Mouse (Mus musculus) CH12.LX (cell line): ENCODE results near the gene Dennd6a. TPM values are rescaled to one million over a fixed set of nuclear protein-coding genes. Genes with fewer than 3 reads are reported as not detected.
A peak's percentile ranks its signal among the peaks of the same experiment; 100 is the strongest.
"Not testable (repeated sequence)": the region's sequence is repeated elsewhere in the genome, so short reads cannot be mapped to it uniquely, and the experiment has no call there.

Experiments used
- DNase-seq: peaks from one replicate; pipeline ENCODE4 v3.0.0-alpha.2; 2013; ENCODE audit errors: extremely low read depth
- H3K27ac ChIP-seq: 2 replicates; pipeline ENCODE4 v1.5.1; 2012; ENCODE audit warnings: low read depth, mild to moderate bottlenecking, control low read depth, moderate library complexity; ENCODE audit not compliant: insufficient read depth
- H3K27me3 ChIP-seq: replicated peaks from 2 replicates; pipeline ENCODE3; 2012; ENCODE audit warnings: inconsistent platforms
- H3K36me3 ChIP-seq, 2 experiments: replicated peaks in 1 of 2; 2 replicates each; pipeline versions ENCODE3 to v1.6.1; 2012; ENCODE audit warnings: inconsistent platforms in 1 of 2, low read length in 1 of 2, mild to moderate bottlenecking in 1 of 2, mixed read lengths in 1 of 2, moderate library complexity in 1 of 2; ENCODE audit not compliant: control insufficient read depth in 1 of 2, insufficient read depth in 1 of 2
- H3K4me1 ChIP-seq, 2 experiments: 2 replicates each; pipeline ENCODE4 v1.6.1; 2012; ENCODE audit warnings: inconsistent platforms in 1 of 2, moderate library complexity in 1 of 2; ENCODE audit not compliant: insufficient read depth in 2 of 2, control insufficient read depth in 1 of 2
- H3K4me2 ChIP-seq: 2 replicates; pipeline ENCODE4 v1.6.1; 2012; ENCODE audit warnings: low read depth, mild to moderate bottlenecking, control low read depth; ENCODE audit not compliant: poor library complexity, insufficient read depth, severe bottlenecking
- H3K4me3 ChIP-seq, 3 experiments: fragments of 150-350 bp in 1 of 3; sonication (generic) in 1 of 3; replicated peaks in 1 of 3; 2 replicates each; pipeline versions ENCODE3 to v1.5.1; 2011 to 2012; ENCODE audit warnings: low read depth in 2 of 3, low read length in 2 of 3, mild to moderate bottlenecking in 2 of 3, moderate library complexity in 2 of 3, control low read depth in 1 of 3, improper control_type of control experiment in 1 of 3, inconsistent platforms in 1 of 3, mixed read lengths in 1 of 3; ENCODE audit not compliant: poor library complexity in 1 of 3
- H3K79me2 ChIP-seq: replicated peaks from 2 replicates; pipeline ENCODE4 v1.6.1; 2012; ENCODE audit warnings: mild to moderate bottlenecking, moderate library complexity; ENCODE audit not compliant: control insufficient read depth, poor library complexity, insufficient read depth, severe bottlenecking; ENCODE audit errors: extremely low read depth
- H3K9ac ChIP-seq: 2 replicates; pipeline ENCODE4 v1.6.1; 2012; ENCODE audit warnings: low read depth, mild to moderate bottlenecking, control low read depth, moderate library complexity; ENCODE audit not compliant: insufficient read depth
- H3K9me3 ChIP-seq: replicated peaks from 2 replicates; pipeline ENCODE3; 2012; ENCODE audit warnings: low read length, inconsistent platforms, mixed read lengths
- BHLHE40 ChIP-seq: IDR thresholded peaks from 2 replicates; pipeline ENCODE4 v1.6.1; 2011; ENCODE audit warnings: mild to moderate bottlenecking, low read depth, low read length, improper control_type of control experiment
- CHD2 ChIP-seq: IDR thresholded peaks from 2 replicates; pipeline ENCODE4 v1.6.1; 2011; ENCODE audit warnings: low read length, improper control_type of control experiment
- CTCF ChIP-seq, 2 experiments: IDR thresholded peaks in 1 of 2; conservative IDR thresholded peaks in 1 of 2; 2 replicates each; pipeline ENCODE4 v1.5.1; 2011 to 2012; ENCODE audit warnings: low read depth in 2 of 2, low read length in 2 of 2, improper control_type of control experiment in 1 of 2, inconsistent platforms in 1 of 2, mild to moderate bottlenecking in 1 of 2, moderate library complexity in 1 of 2
- E2F4 ChIP-seq: IDR thresholded peaks from 2 replicates; pipeline ENCODE4 v1.6.1; 2011; ENCODE audit warnings: low read depth, low read length, improper control_type of control experiment; ENCODE audit not compliant: insufficient replicate concordance
- ELF1 ChIP-seq: IDR thresholded peaks from 2 replicates; pipeline ENCODE4 v1.6.1; 2014; ENCODE audit warnings: low read depth, mild to moderate bottlenecking, inconsistent platforms, low read length, improper control_type of control experiment
- MAX ChIP-seq: IDR thresholded peaks from 2 replicates; pipeline ENCODE4 v1.6.1; 2011; ENCODE audit warnings: low read length, improper control_type of control experiment
- MEF2A ChIP-seq: IDR thresholded peaks from 2 replicates; pipeline ENCODE4 v1.6.1; 2014; ENCODE audit warnings: low read depth, mild to moderate bottlenecking, inconsistent platforms, low read length, improper control_type of control experiment, borderline replicate concordance
- MXI1 ChIP-seq: IDR thresholded peaks from 2 replicates; pipeline ENCODE4 v1.6.1; 2011; ENCODE audit warnings: mild to moderate bottlenecking, low read depth, low read length, improper control_type of control experiment
- MYC ChIP-seq: IDR thresholded peaks from 2 replicates; pipeline ENCODE4 v1.6.1; 2011; ENCODE audit warnings: low read depth, mild to moderate bottlenecking, improper control_type of control experiment, low read length
- NELFE ChIP-seq: IDR thresholded peaks from 2 replicates; pipeline ENCODE4 v1.6.1; 2011; ENCODE audit warnings: low read depth, low read length, improper control_type of control experiment
- POLR2A ChIP-seq: IDR thresholded peaks from 2 replicates; pipeline ENCODE4 v1.6.1; 2011; ENCODE audit warnings: low read depth, mild to moderate bottlenecking, improper control_type of control experiment, low read length
- RAD21 ChIP-seq: IDR thresholded peaks from 2 replicates; pipeline ENCODE4 v1.6.1; 2011; ENCODE audit warnings: low read depth, mild to moderate bottlenecking, low read length, improper control_type of control experiment, moderate library complexity
- SIN3A ChIP-seq: IDR thresholded peaks from 2 replicates; pipeline ENCODE4 v1.6.1; 2012; ENCODE audit warnings: low read length, improper control_type of control experiment, inconsistent platforms
- SMC3 ChIP-seq: IDR thresholded peaks from 2 replicates; pipeline ENCODE4 v1.6.1; 2011; ENCODE audit warnings: low read depth, low read length, improper control_type of control experiment
- TBP ChIP-seq: conservative IDR thresholded peaks from 2 replicates; pipeline ENCODE4 v1.6.1; 2011; ENCODE audit warnings: low read depth, low read length, improper control_type of control experiment
- TCF12 ChIP-seq: IDR thresholded peaks from 2 replicates; pipeline ENCODE4 v1.6.1; 2014; ENCODE audit warnings: low read depth, mild to moderate bottlenecking, inconsistent platforms, low read length, improper control_type of control experiment
- dilution Hi-C: fragments of 300-500 bp; cut with MboI; formaldehyde crosslinking; loops from 2 replicates; pipeline ENCODE4 v1.14.3; 2020; ENCODE audit warnings: low sequenced_read_pairs; ENCODE audit not compliant: extremely low pct_unique_long_range_greater_than_20kb, extremely low pct_ligation_motif_present
- in situ Hi-C: fragments of 300-500 bp; cut with MboI; formaldehyde crosslinking; loops from 3 replicates; pipeline ENCODE4 v1.14.3; 2019; ENCODE audit warnings: low sequenced_read_pairs, low pct_ligation_motif_present, low pct_unique_long_range_greater_than_20kb, mixed read lengths
- polyA plus RNA-seq: library from polyadenylated mRNA; unstranded; fragments of >175 nt; gene quantifications from 2 replicates; pipeline ENCODE4 v1.2.1, GENCODE M21; 2012; ENCODE audit warnings: low read depth; ENCODE audit not compliant: insufficient read length
- total RNA-seq, 2 experiments: library from RNA; depleted of rRNA; stranded (reverse); fragments of 300-350 nt in 1 of 2; fragments of >200 nt in 1 of 2; gene quantifications; 2 replicates each; pipeline ENCODE4 v1.2.3; 2012 to 2014

Gene Dennd6a
- total and polyA plus RNA-seq, 3 experiments = 6.5 to 22.9 (median 13.0) TPM

GRCm38 (mm10) chr14:26670964-26671363 is 97.3 kb downstream of the Dennd6a start:
- 0 out of 2 replicates have a peak overlapping the region, but pooled peaks have one; percentile 51 for H3K9ac ChIP-seq
- peak; percentile 41 for DNase-seq
- TF ChIP-seq CTCF (conservative IDR thresholded peaks at IDR 0.05 in 1 of 2, IDR thresholded peaks at IDR 0.05 in 1 of 2; ENCODE audit: low read depth in 2 of 2, low read length in 2 of 2) (peak in 1 of 2 experiments; percentile 82; a peak in 2 of 4 replicates), SMC3 (peak; percentile 50), RAD21 (peak; percentile 44), TCF12 (no peak), MEF2A (no peak), E2F4 (0 out of 2 replicates have a peak, but pooled peaks have one; percentile 7)
- no peaks in the 10 kb centered on the region for H3K27me3 ChIP-seq
- peaks cover 5 to 47% of the 10 kb centered on the region in 2 experiments for H3K4me1 ChIP-seq
- no peak overlapping the region for H3K4me3 ChIP-seq
- in situ Hi-C loops (no loop called here), dilution Hi-C loops (no loop called here)
- H3K4me2 ChIP-seq = peak overlapping the region; percentile 95
- H3K36me3 ChIP-seq = peaks cover 0 to 6% of the 10 kb centered on the region in 2 experiments
- H3K27ac ChIP-seq = no peak overlapping the region
- H3K79me2 ChIP-seq = peaks cover 37% of the 10 kb centered on the region
- peaks cover 3% of the 10 kb centered on the region for H3K9me3 ChIP-seq

- peak; percentile 62 for DNase-seq
- TF ChIP-seq TCF12 (0 out of 2 replicates have a peak, but pooled peaks have one; percentile 33), MXI1 (peak; percentile 78; the same call in 1 of the 2 replicates), BHLHE40 (peak; percentile 47; the same call in 1 of the 2 replicates), MAX (peak; percentile 78), CHD2 (peak; percentile 67; the same call in 1 of the 2 replicates), POLR2A (peak; percentile 51), MYC (peak; percentile 85), TBP (peak; percentile 71; the same call in 1 of the 2 replicates), NELFE (0 out of 2 replicates have a peak, but pooled peaks have one; percentile 53), E2F4 (peak; percentile 71; the same call in 1 of the 2 replicates), ELF1 (peak; percentile 52; the same call in 1 of the 2 replicates), SIN3A (peak; percentile 25; the same call in 1 of the 2 replicates)
- in situ Hi-C loops, H3K9me3 ChIP-seq, dilution Hi-C loops, H3K27me3 ChIP-seq, H3K36me3 ChIP-seq, H3K27ac ChIP-seq: not testable (repeated sequence)
- Histone ChIP-seq H3K4me2 (peak overlapping the region; percentile 83), H3K9ac (peak overlapping the region; percentile 51), H3K79me2 (peaks cover 26% of the 10 kb centered on the region), H3K4me3 (peak overlapping the region in 1 of 3 experiments; percentile 39), H3K4me1 (peaks cover 5 to 44% of the 10 kb centered on the region in 2 experiments)
Measured at GRCm38 (mm10) chr14:26671870-26672615, 98.4 kb downstream of the Dennd6a start.

- H3K36me3 ChIP-seq, H3K9me3 ChIP-seq, H3K4me2 ChIP-seq, dilution Hi-C loops, DNase-seq, H3K79me2 ChIP-seq, H3K27ac ChIP-seq, H3K4me3 ChIP-seq, H3K27me3 ChIP-seq, H3K9ac ChIP-seq: not testable (repeated sequence)
- H3K4me1 ChIP-seq = peaks cover 5 to 44% of the 10 kb centered on the region in 2 experiments
- in situ Hi-C loops = loop anchor here (25.0 kb wide), 1 partner anchor 313 kb away; the partner anchor contains the start of gene Hesx1
Measured at GRCm38 (mm10) chr14:26674476-26675169, 101.0 kb downstream of the Dennd6a start.
